Mouse (Mus musculus) neural tube, embryonic 15.5 days (tissue): ENCODE data around the gene Ugt1a8. TPM values are rescaled to one million over a fixed set of nuclear protein-coding genes. Genes with fewer than 3 reads are reported as not detected.
"Not testable (repeated sequence)": the region's sequence is repeated elsewhere in the genome, so short reads cannot be mapped to it uniquely, and the experiment has no call there.

Experiments used
- ATAC-seq: fragments of 200-750 bp; cut with Nextera tagmentation; 2 replicates; pipeline ENCODE4 v1.8.0; 2017; ENCODE audit warnings: mild to moderate bottlenecking, moderate TSS enrichment, moderate library complexity; ENCODE audit not compliant: low FRiP score
- H3K27ac ChIP-seq: fragments of 300-500 bp; sonication (generic); replicated peaks from 2 replicates; pipeline ENCODE4 v1.5.1; 2015; ENCODE audit warnings: mild to moderate bottlenecking, inconsistent platforms
- H3K27me3 ChIP-seq: fragments of 300-500 bp; sonication (generic); replicated peaks from 2 replicates; pipeline ENCODE4 v1.6.1; 2015; ENCODE audit warnings: inconsistent platforms
- H3K36me3 ChIP-seq: fragments of 300-500 bp; sonication (generic); 2 replicates; pipeline ENCODE4 v1.6.1; 2015; ENCODE audit warnings: inconsistent platforms
- H3K4me1 ChIP-seq: fragments of 300-500 bp; sonication (generic); 2 replicates; pipeline ENCODE4 v1.6.1; 2015; ENCODE audit warnings: inconsistent platforms
- H3K4me2 ChIP-seq: fragments of 300-500 bp; sonication (generic); 2 replicates; pipeline ENCODE4 v1.6.1; 2015; ENCODE audit warnings: inconsistent platforms, mild to moderate bottlenecking, moderate library complexity
- H3K4me3 ChIP-seq: fragments of 300-500 bp; sonication (generic); replicated peaks from 2 replicates; pipeline ENCODE4 v1.5.1; 2015; ENCODE audit warnings: mild to moderate bottlenecking, inconsistent platforms
- H3K9ac ChIP-seq: fragments of 300-500 bp; sonication (generic); replicated peaks from 2 replicates; pipeline ENCODE4 v1.6.1; 2015; ENCODE audit warnings: mild to moderate bottlenecking, inconsistent platforms
- H3K9me3 ChIP-seq: fragments of 300-500 bp; sonication (generic); replicated peaks from 2 replicates; pipeline ENCODE4 v1.6.1; 2016; ENCODE audit warnings: inconsistent platforms
- WGBS: fragments of 180-500 bp; shearing (Covaris S2); methylation state at CpG from one replicate; pipeline ENCODE4 v1.1.7; 2015; ENCODE audit warnings: mixed read lengths; 5-methylcytosine and 5-hydroxymethylcytosine counted together
- polyA plus RNA-seq: library from polyadenylated mRNA; unstranded; fragments of >200 nt; fragmentation: Nextera tagmentation; extraction: Ambion mirVana; gene quantifications from 2 replicates; pipeline ENCODE4 v1.2.1, GENCODE M21; 2015

The Ugt1a8 gene
- polyA plus RNA-seq, result not detected in 2 replicates

DNA sequence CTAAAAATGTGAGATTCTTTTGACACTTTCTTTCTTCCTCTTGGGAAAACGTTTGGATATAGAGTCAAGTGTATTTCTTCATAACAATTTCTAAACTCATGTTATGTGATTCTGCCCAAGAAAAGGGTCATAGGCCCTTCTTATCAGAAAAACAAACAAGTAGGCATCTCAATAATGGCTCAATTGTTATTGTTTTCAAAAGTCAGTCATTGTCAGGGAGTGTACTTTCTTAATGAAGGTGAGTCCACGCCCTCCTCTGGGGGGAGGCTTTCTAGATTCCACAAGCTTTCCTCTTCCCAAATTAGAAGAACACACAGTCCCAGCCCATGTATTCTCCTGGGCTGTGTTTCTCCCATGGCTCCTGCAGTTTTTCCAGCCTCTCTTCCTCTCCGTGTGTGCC is at the start of gene Ugt1a8:
TSS of gene Ugt1a8 (plus strand) at position 301 of the 400 bp plus-strand sequence.
- Histone ChIP-seq H3K9ac (no peak within 1 kb of the TSS), H3K4me3 (no peak within 1 kb of the TSS), H3K4me1 (no peaks in the 10 kb centered on the region), H3K4me2 (no peak within 1 kb of the TSS), H3K36me3 (no peaks in the 10 kb centered on the region), H3K27ac (no peak within 1 kb of the TSS), H3K9me3 (no peaks in the 10 kb centered on the region), H3K27me3 (no peaks in the 10 kb centered on the region)
- no peak for ATAC-seq
- WGBS, result 81% methylated on average over 3 of the region's 3 CpGs

GRCm38 (mm10) chr1:88043044-88043443 is 44.6 kb upstream of the Ugt1a8 start:
- H3K27me3 ChIP-seq, ATAC-seq, H3K9me3 ChIP-seq, H3K27ac ChIP-seq, H3K36me3 ChIP-seq, H3K4me3 ChIP-seq, H3K4me2 ChIP-seq, H3K9ac ChIP-seq, H3K4me1 ChIP-seq: not testable (repeated sequence)
- 59% methylated on average over 1 of the region's 2 CpGs for WGBS

- not testable (repeated sequence) for H3K36me3 ChIP-seq, H3K27me3 ChIP-seq
- WGBS, result 78% methylated on average over 4 of the region's 5 CpGs
These were observed 42.7 kb upstream of the Ugt1a8 start for GRCm38 (mm10) chr1:88044832-88045437.

DNA sequence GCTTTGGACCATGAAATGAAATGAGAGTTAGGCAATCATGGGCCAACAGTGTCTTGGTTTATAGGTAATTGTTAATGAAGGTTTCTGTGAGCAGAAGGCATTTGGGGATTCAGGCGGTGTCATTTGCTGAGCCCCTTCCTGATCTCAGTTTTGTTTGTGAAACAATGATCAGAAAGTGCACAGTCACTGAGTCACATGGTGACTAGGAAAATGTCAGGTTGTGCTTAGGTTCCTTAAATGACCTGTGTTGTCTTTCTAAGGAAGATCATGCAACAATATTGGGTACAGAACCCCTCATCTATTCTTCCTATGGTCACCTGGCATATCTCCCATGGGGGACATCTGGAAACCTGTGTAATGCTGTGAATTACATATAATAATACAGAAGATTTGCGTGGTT is 40.2 kb upstream of the Ugt1a8 start:
- H3K4me3 ChIP-seq, H3K36me3 ChIP-seq, H3K9me3 ChIP-seq, H3K9ac ChIP-seq, H3K4me2 ChIP-seq, H3K4me1 ChIP-seq, H3K27ac ChIP-seq, ATAC-seq, H3K27me3 ChIP-seq: not testable (repeated sequence)
- 68% methylated on average over 2 of the region's 2 CpGs for WGBS

More at GRCm38 (mm10) chr1:88044832-88045437, 42.7 kb upstream of the Ugt1a8 start:
- not testable (repeated sequence) for ATAC-seq, H3K9ac ChIP-seq, H3K4me1 ChIP-seq, H3K9me3 ChIP-seq, H3K27ac ChIP-seq, H3K4me3 ChIP-seq, H3K4me2 ChIP-seq

GRCm38 (mm10) chr1:88055088-88055487 is 32.5 kb upstream of the Ugt1a8 start, which contains the start of gene Ugt1a10:
Ugt1a10 (plus strand) TSS chr1:88055388.
- WGBS, result 91% methylated on average over 1 of the region's 1 CpGs
- ATAC-seq, result no peak
- Histone ChIP-seq H3K4me3 (no peak within 1 kb of the TSS), H3K27me3 (no peaks in the 10 kb centered on the region), H3K36me3 (no peaks in the 10 kb centered on the region), H3K27ac (no peak within 1 kb of the TSS), H3K4me2 (no peak within 1 kb of the TSS), H3K9me3 (no peaks in the 10 kb centered on the region), H3K4me1 (no peaks in the 10 kb centered on the region), H3K9ac (no peak within 1 kb of the TSS)

- H3K4me1 ChIP-seq, H3K36me3 ChIP-seq, H3K9me3 ChIP-seq, H3K9ac ChIP-seq, H3K4me3 ChIP-seq, H3K4me2 ChIP-seq, H3K27ac ChIP-seq, H3K27me3 ChIP-seq, ATAC-seq: not testable (repeated sequence)
- WGBS, result 65% methylated on average over 1 of the region's 2 CpGs
These were observed 21.0 kb upstream of the Ugt1a8 start for GRCm38 (mm10) chr1:88066472-88067102.

- Histone ChIP-seq H3K4me3 (no peak within 1 kb of the TSS), H3K9ac (no peak within 1 kb of the TSS), H3K27me3 (no peaks in the 10 kb centered on the region), H3K4me1 (no peaks in the 10 kb centered on the region), H3K9me3 (no peaks in the 10 kb centered on the region), H3K27ac (no peak within 1 kb of the TSS), H3K4me2 (no peak within 1 kb of the TSS), H3K36me3 (no peaks in the 10 kb centered on the region)
- WGBS, result 82% methylated on average over 2 of the region's 2 CpGs
- no peak for ATAC-seq
These were observed 17.1 kb upstream of the Ugt1a8 start, which contains the start of gene Ugt1a9 for GRCm38 (mm10) chr1:88070495-88070894. Ugt1a9 (plus strand) TSS chr1:88070800.

- H3K4me1 ChIP-seq, result no peaks in the 10 kb centered on the region
- no peak overlapping the region for H3K4me3 ChIP-seq
- no peaks in the 10 kb centered on the region for H3K9me3 ChIP-seq
- H3K36me3 ChIP-seq, result no peaks in the 10 kb centered on the region
- no peak overlapping the region for H3K9ac ChIP-seq
- no peak overlapping the region for H3K27ac ChIP-seq
- no peak for ATAC-seq
- no peak overlapping the region for H3K4me2 ChIP-seq
- 89% methylated on average over 4 of the region's 4 CpGs for WGBS
- no peaks in the 10 kb centered on the region for H3K27me3 ChIP-seq
These were observed 16.7 kb upstream of the Ugt1a8 start for GRCm38 (mm10) chr1:88070902-88071301.

GRCm38 (mm10) chr1:88074471-88074870 is 13.1 kb upstream of the Ugt1a8 start:
- H3K9me3 ChIP-seq, result no peaks in the 10 kb centered on the region
- no peaks in the 10 kb centered on the region for H3K27me3 ChIP-seq
- H3K4me1 ChIP-seq, result no peaks in the 10 kb centered on the region
- H3K4me2 ChIP-seq, result no peak overlapping the region
- H3K27ac ChIP-seq, result no peak overlapping the region
- H3K4me3 ChIP-seq, result no peak overlapping the region
- H3K36me3 ChIP-seq, result no peaks in the 10 kb centered on the region
- 89% methylated on average over 2 of the region's 2 CpGs for WGBS
- H3K9ac ChIP-seq, result no peak overlapping the region
- ATAC-seq, result no peak

DNA sequence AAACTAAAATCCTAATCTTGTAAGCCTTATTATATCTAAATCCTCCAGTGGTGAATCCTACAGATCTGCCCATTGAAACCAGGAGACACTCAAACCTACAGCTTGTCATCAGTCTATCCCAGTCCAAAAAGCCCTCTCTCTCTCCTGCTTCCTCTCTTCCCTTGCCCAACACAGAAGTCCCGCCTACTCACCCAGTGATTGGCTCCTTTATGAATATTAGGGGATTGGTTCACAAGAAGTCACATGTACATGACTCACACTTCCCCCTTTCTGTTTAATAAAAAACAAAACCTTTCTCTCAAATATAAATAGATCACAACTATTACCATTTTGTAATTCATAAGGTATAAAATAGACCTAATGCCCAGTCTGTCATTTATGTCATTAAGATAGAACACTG is 10.5 kb upstream of the Ugt1a8 start:
- Histone ChIP-seq H3K27me3 (no peaks in the 10 kb centered on the region), H3K9ac (no peak overlapping the region), H3K4me3 (no peak overlapping the region), H3K4me2 (no peak overlapping the region), H3K27ac (no peak overlapping the region), H3K36me3 (no peaks in the 10 kb centered on the region), H3K9me3 (no peaks in the 10 kb centered on the region), H3K4me1 (no peaks in the 10 kb centered on the region)
- 90% methylated on average over 1 of the region's 1 CpGs for WGBS
- ATAC-seq, result no peak

GRCm38 (mm10) chr1:88081670-88082069 is 5.9 kb upstream of the Ugt1a8 start:
- Histone ChIP-seq H3K27me3 (no peaks in the 10 kb centered on the region), H3K36me3 (no peaks in the 10 kb centered on the region), H3K4me2 (no peak overlapping the region), H3K9me3 (no peaks in the 10 kb centered on the region), H3K4me3 (no peak overlapping the region), H3K4me1 (no peaks in the 10 kb centered on the region), H3K27ac (no peak overlapping the region), H3K9ac (no peak overlapping the region)
- no peak for ATAC-seq
- 92% methylated on average over 1 of the region's 1 CpGs for WGBS

GRCm38 (mm10) chr1:88086125-88086524 is 1.5 kb upstream of the Ugt1a8 start:
- H3K27me3 ChIP-seq, result no peaks in the 10 kb centered on the region
- no peak overlapping the region for H3K4me3 ChIP-seq
- H3K9me3 ChIP-seq, result no peaks in the 10 kb centered on the region
- no peak overlapping the region for H3K9ac ChIP-seq
- no peak overlapping the region for H3K4me2 ChIP-seq
- H3K36me3 ChIP-seq, result no peaks in the 10 kb centered on the region
- H3K4me1 ChIP-seq, result no peaks in the 10 kb centered on the region
- WGBS, result 85% methylated on average over 1 of the region's 1 CpGs
- H3K27ac ChIP-seq, result no peak overlapping the region
- ATAC-seq, result no peak
